Mouse (Mus musculus) spleen, postnatal 10 days (tissue): ENCODE data around the gene Glb1.
A peak's percentile ranks its signal among the peaks of the same experiment; 100 is the strongest.

ENCODE experiments used
- DNase-seq, 2 experiments: peaks; one replicate each; pipeline ENCODE4 v3.0.0; 2021 to 2022; ENCODE audit warnings: low spot score in 2 of 2

Gene Glb1

DNA sequence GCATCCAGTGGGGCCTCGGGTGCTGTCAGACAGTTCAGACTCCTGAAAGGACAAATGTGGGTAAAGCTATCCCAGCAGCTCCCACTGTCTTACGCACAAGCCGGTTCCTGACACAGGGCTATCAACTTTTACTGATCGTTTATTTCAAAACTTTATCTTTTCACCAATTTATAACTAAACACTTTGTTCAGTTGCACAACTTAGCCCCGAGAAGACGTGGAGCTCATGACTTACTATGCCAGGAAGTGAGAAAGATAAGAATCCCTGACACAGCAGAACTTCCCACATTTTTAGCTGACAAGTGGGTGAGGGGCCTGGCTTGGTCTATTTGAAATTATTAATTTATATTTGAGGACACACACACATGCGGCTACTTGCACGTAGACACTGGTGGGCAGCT lies 6.2 kb upstream of the Glb1 start:
- no peak for DNase-seq

DNA sequence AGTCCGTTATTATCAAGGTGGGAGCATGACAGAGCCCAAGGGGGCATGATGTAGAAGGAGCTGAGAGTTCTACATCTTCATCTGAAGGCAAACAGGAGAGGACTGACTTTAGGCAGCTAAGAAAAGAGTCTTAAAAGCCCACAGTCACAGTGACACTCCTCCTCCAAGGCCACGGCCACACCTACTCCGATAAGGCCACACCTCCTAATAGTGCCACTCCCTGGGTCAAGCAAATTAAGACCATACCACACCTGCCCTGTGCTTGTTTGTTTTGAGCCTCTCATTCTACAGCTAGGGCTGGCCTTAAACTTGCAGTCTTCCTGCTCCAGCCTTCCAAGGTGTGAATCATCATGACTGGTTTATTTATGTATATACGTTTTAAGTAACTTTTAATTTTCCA lies 5.6 kb upstream of the Glb1 start:
- DNase-seq = no peak

DNA sequence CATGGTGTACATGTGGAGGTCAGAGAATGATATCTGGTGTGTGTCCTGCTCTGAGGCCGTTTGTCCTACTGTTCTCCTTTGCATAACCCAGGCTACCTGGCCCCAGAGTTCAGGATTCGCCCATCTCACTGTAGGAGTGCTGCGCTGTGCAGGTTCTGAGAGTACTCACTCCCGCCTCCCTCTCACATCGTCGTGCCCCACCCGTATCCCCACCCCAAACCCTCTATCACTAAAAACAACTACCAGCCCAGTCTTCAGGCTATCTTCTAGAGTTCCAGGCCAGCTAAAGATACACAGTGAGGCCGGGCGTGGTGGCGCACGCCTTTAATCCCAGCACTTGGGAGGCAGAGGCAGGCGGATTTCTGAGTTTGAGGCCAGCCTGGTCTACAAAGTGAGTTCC lies 1.2 kb upstream of the Glb1 start:
- no peak for DNase-seq

DNA sequence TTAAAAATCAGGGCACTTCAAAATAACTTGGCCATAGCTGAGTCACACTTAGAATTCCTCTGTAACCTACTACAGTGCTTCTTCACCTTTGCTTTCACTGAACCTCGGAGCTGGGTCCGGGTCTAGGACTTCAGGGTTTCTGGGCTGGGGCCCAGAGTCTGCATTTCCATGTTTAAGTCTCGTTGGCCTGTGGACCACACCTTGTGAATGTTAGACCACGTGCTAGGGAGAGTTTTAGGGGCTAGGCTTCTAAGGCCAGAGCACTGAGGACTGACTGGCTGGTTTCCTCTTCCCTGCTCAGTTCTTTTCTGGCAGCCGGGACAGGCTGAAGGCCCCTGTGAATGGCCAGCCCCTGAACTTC lies 308 bp upstream of the Glb1 start:
- DNase-seq = no peak

DNA sequence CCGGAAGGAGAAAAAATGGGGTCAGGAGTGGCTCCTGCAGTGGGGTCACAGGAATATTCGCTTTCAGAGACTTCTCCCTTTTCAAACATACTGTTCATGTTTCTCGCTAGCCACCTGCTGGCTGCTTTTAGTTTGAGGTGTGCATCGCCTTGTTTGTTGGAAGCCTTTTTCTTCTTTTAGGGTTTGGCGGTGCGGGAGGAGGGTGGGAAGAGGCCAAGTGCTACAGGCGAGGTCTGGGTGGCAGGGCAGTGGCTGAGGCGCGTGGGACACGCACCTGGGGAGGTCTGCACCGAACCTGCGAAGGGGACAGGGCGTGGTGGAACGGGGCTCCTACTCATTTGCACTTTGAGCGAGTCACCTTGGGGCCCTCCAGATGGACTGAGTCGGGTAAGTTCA lies 807 bp downstream of the Glb1 start:
- peak; percentile 14 to 51 for DNase-seq

DNA sequence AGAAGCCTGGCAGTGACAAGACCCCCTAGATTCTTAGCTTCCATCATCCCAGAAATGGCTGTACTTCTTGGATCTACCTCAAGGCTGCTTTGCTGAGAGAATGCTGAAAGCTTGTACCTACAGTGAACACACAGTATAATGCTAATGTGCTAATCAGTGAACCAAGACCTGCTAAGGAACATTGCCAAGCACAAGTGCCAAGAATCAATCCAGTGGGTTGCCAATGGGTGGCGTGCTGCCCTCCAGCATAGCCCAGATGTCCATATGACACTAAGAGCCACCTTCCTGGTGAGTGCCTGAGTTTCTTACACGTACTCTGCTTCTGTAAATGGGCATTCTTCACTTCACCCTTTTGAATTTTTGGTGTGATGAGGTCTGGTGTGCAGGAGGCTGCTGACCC lies 6.8 kb downstream of the Glb1 start:
- no peak for DNase-seq

DNA sequence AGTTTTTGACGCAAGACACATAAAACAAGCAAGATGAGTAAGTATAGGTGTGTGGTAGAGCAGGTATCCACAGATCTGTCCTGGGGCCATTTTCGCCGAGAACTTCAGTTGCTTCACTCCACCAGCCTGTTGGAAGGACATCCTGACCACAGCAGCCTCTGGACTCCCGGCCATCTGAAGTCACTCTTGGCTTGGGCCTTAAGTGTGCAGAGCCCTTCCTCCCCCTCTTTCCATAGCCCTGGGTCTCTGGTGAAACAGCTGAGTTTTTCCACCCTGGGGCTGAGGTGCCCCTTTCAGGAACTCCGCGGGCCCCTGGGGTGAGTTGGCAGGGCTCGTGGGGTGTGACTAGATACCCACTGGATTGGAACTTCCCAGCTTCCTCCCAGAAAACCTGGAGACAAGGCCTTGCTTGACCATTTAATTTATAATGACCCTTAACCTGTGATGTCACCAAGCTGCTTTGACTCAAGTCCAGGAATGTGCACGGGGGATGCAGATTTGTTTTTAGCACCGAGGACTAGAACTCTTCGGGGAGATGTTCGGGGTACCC lies 9.5 kb downstream of the Glb1 start:
- no peak for DNase-seq

DNA sequence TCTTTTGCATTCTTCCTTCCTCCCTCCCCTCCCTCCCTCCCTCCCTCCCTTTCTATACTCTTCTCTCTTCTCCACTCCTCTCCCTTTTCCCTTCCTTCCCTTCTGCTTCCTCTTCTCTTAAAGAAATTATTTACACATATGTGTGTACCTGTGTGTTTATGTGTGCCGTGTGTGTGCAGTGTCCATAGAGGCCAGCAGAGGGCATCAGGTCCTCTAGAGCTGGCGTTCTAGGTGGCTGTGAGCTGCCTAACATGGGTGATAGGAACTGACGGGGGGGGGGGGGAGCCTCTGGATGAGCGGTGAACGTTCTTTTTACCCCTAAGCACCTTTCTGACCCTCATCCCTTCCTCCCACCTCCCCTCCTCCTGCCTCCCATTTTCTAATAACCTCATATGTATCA lies 10.4 kb downstream of the Glb1 start:
- no peak for DNase-seq

DNA sequence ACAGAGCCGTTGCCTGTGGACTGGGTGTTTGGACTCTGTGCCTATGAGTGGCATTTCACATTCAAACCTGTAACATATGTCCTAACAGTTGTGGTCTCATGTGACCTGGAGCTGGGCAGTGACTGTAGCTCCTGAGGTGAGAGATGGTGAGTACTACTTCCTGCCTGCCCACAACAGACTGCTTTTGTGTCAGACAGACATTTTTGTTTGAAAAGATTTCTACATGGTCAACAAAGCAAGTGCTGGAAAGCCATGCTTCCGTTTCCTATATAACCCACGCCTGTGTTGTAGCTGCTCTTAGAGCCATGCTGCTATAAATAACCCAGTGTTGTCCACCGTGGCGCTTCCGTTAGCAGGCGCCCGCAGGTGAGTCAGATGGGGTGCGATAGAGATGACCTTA lies 11.5 kb downstream of the Glb1 start:
- no peak for DNase-seq

DNA sequence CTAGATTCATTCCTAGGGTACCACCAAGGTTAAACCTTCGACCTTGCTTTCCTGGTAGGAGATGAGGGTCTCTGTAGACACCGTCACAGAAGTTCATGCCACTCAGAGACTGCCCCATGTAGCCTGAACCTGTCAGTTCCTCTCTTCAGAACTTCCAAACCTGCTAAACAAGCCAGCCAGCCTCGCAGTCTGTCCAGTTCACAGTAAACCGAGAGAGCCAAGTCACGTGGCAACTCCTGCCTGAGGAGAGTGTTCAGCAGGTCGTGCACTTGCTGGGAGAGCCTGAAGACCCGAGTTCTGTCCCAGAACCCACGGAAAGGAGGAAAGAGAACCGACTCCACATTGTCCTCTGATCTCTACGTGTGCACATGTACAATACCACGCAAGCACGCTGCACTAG lies 13.0 kb downstream of the Glb1 start:
- no peak for DNase-seq

DNA sequence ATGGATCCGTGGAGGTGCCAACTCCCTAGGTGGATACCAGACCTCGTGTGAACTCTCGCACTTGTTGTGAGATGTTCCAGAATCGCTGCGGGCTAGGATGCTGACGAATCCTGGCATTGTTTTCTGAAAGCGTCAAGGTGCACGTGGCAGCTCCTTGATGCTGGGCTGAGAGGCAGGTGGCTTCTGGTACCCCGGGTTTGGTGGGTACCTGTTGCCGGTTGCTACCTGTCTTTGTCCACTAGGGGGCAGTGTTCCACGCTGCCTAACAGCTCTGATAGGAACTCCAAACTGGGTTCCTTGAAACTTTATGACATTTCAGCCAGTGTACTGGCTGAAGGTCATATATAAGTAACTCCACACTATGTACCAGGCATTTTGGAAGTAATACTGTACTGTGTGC lies 14.8 kb downstream of the Glb1 start:
- peak; percentile 31 to 67 for DNase-seq

DNA sequence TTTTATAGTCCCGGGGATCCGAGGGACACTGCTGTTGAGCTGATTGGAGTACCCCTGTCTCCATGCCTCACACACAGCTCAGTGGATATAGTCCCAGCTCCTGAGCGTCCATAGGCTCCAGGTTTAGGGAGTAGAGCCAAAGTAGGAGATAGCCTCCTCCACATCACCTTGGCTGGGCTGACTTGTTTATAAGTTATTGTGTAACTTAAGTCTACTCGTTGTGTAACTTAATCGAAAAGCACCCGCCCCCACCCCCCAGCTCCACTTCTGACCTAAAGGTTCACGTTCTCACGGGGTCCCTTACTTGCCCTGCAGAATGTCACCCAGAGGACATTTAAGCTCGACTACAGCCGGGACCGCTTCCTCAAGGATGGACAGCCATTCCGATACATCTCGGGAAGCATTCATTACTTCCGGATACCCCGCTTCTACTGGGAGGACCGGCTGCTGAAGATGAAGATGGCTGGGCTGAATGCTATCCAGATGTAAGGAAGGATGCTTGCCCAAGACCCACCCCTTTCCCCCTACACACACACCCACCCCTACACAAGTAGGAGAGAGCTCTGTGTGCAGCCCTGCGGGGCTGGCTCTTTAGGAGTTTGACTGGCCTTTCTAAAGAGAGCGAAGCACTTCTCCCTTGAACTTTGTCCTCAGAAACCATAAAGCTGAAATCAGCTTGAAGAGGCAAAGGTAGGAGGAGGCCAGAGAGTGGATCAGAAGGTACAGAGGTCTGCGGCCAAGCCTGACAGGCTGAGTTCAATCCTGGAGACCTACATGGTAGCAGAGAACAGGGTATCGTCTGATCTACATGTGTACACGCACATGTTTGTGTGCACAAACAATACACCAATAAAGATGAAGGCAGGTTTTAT lies 16.0 kb downstream of the Glb1 start:
- DNase-seq = no peak

DNA sequence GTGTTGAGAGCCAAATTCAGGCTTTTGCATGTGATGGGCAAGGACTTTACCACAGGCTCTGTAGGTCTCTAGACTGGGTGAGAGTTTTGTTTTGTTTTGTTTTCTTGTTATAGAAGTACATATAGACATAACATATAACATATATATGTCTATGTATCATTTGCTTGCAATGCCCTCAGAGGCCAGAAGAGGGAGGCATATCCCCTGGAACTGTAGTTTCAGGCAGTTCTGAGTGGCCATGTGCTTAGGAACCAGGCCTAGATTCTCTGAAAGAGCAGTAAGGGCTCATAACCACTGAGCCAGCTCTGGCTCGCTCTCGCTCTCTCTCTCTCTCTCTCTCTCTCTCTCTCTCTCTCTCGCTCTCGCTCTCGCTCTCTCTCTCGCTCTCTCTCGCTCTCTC lies 17.3 kb downstream of the Glb1 start:
- peak; percentile 37 to 77 for DNase-seq

DNA sequence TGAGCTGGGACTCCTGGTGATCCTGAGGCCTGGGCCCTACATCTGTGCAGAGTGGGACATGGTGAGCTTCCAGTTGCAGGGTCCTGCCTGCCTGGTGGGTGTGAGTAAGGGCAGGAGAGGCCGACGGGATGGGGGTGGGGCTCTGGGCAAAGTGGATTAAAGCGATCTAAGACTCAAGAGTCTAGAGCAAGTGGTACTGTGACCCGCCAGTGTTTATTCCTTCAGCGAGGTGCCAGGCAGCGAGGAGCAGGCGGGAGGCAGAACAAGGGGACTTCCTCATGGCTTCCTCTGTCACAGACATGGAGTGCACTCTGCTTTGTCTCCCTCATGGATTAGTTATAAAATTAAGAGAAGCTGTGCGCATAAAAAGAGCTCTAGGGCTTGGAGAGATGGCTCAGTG lies 19.6 kb downstream of the Glb1 start:
- DNase-seq = no peak

DNA sequence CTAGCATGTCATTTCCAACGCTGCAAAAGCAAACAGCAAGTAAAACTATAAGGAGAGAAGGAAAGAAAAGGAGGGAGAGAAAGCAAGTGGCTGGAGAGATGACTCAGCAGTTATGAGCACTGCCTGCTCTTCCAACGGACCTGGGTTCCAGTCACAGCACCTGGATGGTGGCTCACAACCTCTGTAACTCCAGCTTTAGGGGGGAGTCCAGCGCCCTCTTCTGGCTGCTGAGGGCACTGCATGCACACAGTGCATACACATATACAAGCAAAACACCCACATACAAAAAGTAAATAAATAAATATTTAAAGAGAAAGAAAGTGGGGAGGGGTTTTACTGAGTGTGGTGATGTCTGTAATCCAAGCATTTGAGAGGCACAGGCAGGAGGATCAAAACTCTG lies 20.2 kb downstream of the Glb1 start:
- DNase-seq = no peak

DNA sequence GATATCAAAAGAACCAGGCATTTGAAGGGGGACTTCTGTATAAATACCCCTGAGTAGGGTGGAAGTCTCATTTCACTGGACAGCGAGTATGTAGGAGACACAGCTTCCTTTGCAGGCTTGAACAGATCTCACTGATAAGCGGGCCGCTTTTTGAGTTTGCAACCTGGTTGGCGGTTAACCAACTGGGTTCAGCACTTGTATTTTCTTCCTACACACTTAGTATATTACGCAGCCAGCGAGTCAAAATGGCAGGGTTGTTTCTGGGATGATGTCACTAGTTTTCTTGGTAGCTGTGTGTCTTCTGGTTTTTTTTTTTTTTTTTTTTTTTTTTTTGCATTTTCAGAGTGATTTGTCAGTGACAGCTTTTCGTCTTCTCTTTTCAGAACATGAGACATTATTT lies 20.9 kb downstream of the Glb1 start:
- no peak for DNase-seq

DNA sequence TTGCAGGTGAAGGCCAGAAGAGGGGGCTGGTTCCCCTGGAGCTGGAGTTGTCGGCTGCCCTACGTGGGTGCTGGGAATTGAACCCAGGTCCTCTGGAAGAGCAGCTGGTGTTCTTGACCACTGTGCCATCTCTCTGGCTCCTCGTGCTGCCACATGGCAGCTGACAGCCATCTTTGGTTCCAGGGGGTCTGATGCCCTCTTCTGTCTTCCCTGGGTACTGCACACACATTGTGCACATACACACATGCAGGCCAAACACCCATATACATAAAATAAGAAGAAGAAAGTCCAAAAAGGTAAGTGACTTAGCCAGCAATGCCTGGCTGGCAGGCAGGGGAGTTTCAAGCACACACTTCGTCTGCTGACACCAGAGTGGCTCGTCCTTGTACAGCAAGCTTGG lies 24.7 kb downstream of the Glb1 start:
- DNase-seq = no peak

DNA sequence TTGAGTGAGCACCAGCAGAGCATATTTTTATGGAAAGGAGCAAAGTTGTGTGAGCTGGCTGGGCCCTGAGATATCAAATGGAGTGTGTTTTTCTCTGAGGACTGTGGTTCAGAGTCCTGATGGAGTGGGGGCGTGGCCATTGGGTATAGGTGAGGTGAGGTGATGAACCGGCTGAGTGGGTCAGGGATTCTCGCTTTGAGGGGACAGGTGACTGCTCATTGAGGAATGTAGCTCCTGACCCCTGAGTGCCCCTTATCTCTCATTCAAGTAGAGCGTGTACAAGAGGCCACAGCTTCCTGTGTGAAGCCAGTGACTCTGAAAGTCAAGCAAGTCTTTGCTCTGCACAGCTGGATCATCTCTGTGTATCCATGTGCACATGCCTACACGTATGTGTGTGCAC lies 25.3 kb downstream of the Glb1 start:
- DNase-seq = no peak

DNA sequence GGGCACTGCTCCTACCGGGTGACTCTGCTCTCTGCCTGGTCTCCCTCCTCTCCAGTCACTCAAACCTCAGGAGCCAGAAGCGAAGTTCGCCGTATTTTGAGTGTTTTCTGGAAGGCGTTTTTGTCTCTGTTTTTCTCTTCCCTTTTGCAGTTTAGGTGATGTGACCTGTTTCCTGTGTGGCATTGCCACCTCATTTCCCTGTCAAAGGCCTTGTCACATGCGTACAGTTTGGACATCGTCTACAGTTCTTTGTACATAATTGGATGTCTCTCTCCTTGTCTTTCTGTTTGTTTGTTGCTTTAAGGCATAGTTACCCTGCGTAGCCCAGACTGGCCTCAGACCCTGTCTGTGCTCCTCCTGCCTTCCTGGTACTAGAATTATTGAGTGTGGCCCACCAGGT lies 26.5 kb downstream of the Glb1 start:
- DNase-seq = no peak

DNA sequence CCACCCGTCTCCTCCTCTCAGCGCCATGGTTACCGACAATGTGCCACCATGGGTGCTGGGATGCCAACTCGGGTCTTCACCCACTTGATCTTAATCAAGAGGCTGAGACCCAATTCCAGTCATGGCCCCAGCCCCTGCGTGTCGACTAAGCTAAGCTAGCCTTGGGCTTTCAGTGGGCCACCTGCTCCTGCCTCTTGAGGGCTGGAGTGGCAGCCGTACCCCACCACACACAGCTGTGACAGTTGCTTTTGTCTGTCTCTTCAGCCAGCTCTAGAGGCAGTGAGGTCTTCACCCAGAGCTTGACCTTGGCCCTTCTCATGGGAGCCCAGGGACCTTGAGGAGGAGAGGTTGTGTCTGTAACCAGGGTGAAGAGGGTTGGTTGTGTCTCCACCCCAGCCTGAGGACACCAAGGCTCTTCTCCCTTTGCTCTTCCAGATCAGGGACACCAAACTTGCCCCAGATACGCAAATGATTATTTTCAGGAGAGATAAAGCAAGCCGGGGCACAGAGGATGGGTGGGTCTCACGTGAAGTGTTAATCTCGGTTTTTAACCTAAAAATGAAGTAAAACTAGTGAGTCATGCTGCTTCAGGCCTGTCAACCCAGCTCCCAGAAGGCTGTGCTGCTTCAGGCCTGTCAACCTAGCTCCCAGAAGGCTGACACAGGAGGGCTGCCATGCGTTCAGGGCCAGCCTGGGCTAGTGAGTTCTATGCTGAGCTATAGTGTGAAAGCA lies 27.4 kb downstream of the Glb1 start:
- DNase-seq = no peak

DNA sequence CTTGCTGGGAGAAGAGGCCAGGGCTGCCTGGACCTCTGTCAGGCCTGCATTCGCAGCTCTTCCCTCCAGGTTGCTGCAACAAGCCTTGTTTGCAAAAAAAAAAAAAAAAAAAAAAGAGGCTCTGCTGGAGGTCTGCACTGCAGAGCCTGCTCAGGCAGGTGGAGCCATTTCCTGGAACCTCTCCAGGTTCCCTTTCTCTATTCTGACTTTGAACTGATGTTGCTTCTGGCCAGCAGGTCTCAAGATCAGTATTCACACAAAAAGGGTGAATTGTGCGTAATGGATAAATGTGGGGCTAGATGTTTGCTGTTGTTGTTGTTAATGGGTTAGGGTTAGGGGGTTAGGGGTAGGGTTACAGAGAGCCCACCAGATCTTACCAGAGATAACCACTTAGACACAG lies 34.8 kb downstream of the Glb1 start:
- no peak for DNase-seq

DNA sequence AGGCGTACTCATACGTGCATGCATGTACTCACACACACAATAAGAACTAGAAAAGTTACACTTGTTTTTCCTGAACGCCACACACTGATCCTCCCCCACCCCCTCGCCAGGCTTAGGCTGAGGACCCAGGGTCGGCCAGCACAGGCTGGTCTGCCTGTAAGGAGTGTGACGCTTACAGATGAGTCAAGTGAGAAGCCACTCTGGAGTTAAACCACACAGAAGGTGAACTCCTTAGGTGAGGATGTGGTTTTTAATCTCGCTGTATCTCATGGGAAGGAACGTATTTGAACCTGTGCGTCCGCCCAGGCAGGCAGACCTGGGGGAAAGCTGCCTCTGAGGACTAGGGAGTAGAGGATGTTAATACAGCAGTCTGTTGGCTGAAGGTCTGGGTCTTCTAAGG lies 39.7 kb downstream of the Glb1 start:
- no peak for DNase-seq

DNA sequence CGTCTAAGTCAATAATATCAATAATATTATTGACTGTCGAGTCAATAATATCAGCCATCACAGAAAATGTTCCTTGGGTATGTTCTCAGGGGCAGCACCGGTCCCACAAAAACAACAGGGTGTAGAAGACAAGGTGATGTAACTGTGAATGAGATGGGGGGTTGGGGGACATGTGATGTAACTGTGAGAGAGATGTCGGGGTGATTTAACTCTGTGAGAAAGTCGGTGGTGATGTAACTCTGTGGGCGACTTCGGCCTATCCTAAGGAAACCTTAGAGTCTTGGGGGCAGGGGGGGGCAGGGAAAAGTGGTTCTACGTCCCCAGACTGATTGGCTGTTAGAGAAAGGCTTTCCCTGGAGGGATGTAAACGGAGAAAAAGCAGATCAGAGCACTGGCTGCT lies 41.3 kb downstream of the Glb1 start:
- DNase-seq = no peak
